Mouse (Mus musculus) Muller cell, postnatal 12 days (primary cell): ENCODE measurements around the gene Olfr630.
"Not testable (repeated sequence)": the region's sequence is repeated elsewhere in the genome, so short reads cannot be mapped to it uniquely, and the experiment has no call there.

Experiments
- DNase-seq: peaks from one replicate; pipeline ENCODE4 v3.0.0-alpha.2; 2015; ENCODE audit errors: inconsistent ontology term

The Olfr630 gene

DNA sequence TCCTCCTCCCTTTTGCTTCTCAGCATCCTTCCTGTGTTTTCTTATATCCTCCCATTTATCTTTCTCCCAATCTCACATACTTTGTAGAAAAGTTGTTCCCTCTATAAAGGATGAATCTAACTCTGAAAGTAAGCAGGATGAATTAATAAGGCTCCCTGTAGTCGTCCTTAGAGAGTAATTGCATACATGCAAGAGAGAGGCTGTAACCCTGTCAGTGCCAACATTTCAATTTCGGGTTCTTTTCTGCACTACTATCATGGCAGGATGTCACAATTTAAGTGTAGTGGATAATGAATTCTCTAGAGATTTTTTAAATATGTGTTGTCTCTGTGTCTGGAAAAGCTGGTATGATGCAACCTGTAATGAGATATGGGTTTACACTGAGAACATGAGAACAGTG, at the start of gene Olfr630:
TSS of gene Olfr630 (minus strand) at position 101 of the 400 bp plus-strand sequence.
- DNase-seq, result no peak

DNA sequence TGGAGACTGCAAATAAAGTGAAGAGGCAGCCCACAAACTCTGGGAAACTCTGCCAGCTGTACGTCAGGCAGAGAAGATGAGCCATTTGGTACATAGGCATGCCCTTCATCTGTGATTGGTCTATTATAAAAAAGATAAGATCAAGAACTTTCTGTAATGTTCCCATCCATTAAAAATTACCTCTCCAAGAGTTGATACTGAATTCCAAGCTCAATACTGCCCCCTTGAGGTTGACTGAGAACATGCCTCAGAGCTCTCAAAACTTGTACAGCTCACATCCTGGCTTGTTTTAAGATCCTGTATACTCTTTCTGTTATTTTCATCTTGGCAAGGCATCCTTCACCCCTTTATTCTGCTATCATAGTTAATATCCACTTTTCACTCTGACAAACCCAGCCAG, 49.7 kb upstream of the Olfr630 start:
- peak; percentile 0 for DNase-seq

DNA sequence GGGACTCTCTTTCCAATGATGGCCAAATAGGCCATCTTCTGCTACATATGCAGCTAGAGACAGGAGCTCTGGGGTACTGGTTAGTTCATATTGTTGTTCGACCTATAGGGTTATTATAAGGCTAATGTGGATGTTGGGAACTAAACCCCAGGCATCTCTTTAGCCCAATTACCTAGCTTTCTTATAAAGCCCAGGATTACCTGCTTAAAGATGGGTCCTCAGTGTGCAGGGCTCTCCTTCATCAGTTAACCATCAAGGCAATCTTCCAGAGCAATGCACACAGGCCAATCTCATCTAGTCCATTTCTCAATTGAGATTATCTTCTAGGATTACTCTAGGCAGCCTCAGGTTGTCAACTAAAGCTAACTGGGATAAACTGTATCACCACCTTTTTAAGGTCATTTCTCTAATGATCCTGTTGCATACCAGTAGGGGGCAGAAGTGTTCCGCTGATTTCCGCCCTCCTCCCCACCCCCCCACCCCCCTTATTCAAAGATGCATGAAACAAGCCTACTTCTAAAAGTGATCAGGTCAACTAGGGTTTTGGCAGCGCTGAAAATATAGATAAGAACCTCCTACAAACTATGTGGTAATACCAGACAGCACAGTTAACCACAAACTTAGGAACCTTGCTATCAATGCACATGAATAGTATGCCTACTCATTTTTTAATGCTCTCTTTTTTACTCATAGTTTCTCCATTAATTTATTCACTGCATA, 35.7 kb upstream of the Olfr630 start:
- no peak for DNase-seq

DNA sequence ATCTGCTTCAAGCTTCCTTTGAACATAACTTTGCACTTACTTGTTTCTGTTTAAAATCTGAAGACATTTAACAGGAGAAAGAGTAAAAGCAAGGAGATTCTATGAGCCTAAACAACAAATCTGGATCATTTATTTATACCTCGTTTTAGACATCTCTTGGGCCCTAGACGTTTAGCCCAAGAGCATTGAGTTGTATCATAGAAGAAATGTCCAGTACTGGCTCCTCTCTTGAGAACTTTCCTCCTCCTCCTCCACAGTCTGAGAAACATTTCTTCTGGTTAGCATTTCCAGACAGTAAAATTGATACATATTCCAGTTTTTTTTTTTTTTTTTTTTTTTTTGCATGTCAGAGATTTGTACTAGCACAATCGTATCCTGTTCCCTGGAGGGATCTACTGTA, 34.6 kb upstream of the Olfr630 start, which contains the start of gene Olfr67:
TSS of gene Olfr67 (minus strand) at position 101 of the 400 bp plus-strand sequence.
- no peak for DNase-seq

DNA sequence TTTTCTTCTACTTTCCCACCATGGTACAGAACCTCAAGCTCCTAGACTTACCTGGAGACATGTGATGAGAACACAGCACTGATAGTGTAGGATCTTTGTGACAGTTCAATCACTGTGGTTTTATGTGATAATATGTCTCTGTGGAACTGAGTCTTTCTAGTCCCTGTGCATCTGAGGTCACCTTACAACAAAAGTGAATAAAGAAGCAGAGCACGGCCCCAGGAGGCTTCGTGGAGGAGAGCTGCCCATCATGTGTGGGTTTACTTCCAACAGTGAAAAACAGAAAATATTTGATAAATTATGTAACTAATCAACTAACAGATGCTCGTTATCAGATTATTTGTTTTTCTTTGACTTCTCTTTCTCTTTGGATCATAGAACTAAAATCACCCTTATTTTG, 22.5 kb upstream of the Olfr630 start, which contains the start of gene Olfr68:
TSS of gene Olfr68 (minus strand) at position 101 of the 400 bp plus-strand sequence.
- no peak for DNase-seq

DNA sequence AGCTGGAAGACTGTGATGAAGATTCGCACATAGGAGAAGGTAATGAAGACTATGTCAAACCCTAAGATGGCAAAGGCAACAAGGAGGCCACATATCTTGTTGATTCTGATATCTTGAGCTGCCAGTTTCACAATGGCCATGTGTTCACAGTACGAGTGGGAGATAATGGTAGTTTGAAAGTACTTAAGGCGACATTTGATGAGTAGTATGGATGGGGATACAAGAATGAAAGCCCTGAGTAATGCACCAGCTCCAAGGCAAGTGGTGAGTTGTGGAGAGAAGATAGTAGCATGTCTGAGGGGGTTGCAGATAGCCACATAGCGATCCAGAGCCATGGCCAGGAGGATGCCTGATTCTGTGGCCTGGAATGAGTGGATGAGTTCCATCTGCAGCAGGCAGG, 20.5 kb upstream of the Olfr630 start:
- DNase-seq, result not testable (repeated sequence)

DNA sequence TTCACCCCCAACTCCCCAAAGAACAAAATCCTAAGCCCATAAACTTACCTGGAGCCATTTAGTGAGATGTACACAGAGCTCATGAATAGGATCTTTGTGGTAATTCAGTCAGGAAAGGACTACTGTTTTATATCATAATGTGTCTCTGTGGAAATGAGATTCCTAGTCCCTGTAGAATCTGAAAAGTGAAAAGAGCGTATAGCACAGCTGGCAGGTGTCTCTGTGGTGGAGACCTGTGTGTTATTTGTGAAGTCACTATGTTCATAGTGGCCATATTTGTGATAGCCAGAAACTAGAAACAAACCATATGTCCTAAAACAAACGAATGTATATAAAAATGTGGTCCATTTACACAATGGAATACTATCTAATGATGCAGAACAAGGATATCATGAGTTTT, 14.4 kb upstream of the Olfr630 start, which contains the start of gene Olfr69:
TSS of gene Olfr69 (minus strand) at position 101 of the 400 bp plus-strand sequence.
- no peak for DNase-seq

DNA sequence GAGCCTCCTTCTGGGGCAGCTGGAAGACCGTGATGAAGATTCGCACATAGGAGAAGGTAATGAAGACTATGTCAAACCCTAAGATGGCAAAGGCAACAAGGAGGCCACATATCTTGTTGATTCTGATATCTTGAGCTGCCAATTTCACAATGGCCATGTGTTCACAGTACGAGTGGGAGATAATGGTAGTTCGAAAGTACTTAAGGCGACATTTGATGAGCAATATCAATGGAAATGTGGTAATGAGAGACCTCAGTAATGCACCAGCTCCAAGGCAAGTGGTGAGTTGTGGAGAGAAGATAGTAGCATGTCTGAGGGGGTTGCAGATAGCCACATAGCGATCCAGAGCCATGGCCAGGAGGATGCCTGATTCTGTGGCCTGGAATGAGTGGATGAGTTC, 10.6 kb upstream of the Olfr630 start:
- not testable (repeated sequence) for DNase-seq

DNA sequence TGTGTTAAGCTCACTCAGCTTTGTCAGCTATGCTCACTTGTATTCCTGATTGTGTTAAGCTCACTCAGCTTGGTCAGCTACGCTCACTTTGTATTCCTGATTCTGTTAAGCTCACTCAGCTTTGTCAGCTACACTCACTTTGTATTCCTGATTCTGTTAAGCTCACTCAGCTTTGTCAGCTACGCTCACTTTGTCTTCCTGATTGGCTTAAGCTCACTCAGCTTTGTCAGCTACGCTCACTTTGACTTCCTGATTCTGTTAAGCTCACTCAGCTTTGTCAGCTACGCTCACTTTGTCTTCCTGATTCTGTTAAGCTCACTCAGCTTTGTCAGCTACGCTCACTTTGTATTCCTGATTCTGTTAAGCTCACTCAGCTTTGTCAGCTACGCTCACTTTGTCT, 5.1 kb upstream of the Olfr630 start:
- not testable (repeated sequence) for DNase-seq

DNA sequence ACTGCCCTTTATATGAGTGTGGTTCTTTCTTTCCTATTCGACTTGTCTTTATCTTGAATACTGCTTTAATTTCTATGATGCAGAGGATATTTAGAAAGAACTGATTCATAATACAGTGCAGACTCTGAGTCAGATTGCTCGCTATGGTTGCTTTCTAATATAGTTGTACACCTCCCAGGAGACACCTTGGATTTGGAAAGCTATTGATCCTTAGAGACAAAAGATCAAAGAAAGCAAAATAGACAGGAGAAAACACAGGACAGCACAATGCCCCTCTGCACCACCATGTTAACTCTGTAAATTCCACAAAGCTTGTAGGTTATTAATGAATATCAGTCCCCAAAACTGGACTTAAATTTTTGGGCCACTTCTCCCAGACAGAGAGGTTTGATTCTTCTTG, 12.3 kb downstream of the Olfr630 start, which contains the start of gene Olfr629:
TSS of gene Olfr629 (minus strand) at position 101 of the 400 bp plus-strand sequence.
- DNase-seq, result no peak

DNA sequence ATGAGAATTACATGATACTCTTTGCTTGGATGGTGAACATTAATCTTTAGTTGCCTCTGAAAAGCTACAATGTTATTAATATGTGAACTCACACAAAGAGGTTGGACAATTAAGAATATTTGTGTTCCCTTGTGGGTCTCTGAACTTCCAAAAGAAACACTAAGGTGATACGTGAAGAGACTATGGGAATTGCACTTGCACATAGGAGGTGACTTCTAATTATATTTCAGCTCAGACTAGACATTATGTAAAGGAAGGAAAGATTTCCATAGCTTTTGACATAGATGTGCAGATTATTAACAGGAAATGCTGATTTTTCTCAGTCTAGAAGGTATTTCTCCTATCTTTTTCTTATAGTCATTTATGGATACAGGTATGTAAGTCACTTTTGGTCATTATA, 27.1 kb downstream of the Olfr630 start, which contains the start of gene Olfr628:
TSS of gene Olfr628 (plus strand) at position 301 of the 400 bp plus-strand sequence.
- DNase-seq, result no peak

DNA sequence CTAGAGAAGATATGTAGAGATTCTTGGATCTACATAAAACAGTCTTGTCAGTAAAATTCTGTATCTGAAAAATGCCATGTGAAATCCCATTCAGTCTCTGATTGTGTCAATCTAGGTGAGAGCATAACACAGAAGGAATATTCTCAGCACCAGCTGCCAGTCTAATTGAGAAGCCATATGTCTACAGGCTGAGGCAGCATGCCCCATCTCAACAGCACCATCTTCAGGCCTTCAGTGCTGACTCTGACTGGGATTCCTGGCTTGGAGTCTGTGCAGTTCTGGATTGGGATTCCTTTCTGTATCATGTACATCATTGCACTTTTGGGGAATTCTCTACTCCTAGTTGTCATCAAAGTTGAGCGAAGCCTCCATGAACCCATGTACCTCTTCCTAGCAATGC, 40.7 kb downstream of the Olfr630 start:
- DNase-seq, result not testable (repeated sequence)

DNA sequence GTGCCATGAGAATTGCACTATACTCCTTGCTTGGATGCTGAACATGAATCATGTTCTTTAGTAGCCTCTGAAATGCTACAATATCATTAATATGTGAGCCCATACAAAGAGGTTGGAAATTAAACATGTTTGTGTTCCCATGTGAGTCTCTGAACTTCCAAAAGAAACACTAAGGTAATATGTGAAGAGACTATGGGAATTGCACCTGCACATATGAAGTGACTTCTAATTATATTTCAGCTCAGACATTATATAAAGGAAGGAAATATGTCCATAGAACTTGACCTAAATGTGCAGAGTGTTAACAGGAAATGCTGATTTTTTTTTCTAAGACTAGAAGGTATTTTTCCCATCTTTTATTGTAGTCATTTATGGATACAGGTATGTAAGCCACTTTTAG, 42.8 kb downstream of the Olfr630 start, which contains the start of gene Olfr243:
TSS of gene Olfr243 (plus strand) at position 301 of the 400 bp plus-strand sequence.
- DNase-seq, result no peak

DNA sequence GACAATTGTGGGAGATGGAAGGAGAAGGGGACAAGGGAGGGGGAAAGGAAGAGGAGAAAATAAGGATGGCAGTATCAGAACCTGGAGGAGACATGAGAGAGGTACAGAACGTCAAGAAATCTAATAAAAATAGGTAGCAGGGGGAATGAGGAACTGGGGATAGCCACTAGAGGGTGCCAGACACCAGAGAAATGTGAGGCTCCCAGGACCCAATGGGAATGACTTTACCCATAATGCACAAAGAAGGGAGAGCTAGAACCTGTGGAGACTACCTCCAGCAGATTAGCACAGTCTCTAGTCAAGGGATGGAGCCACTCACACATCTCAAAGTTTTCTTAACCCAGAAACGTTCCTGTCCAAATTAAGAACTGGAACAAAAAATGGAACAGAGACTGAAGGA, 45.1 kb downstream of the Olfr630 start:
- no peak for DNase-seq
